Comparison of ENCODE assay signal across 29 mouse cellular contexts in genomic region chr11:100284988-100285387, GRCm38 (mm10). TPM values are rescaled to one million over a fixed set of nuclear protein-coding genes. Genes with fewer than 3 reads are reported as not detected.
DNase-seq lines count a peak whose midpoint lies in the region; ATAC-seq and TF ChIP-seq lines count a peak whose summit lies in the region.
"Had no signal": no experiment of that assay in that cellular context is flagged by ENCODE, and none has a peak within 500 bp of the region (broad histone marks: within the 10 kb centered on the region; RNA-seq: fewer than 3 reads in every experiment).

No protein-coding gene starts in this region.

- H3K4me1 ChIP-seq in forebrain, embryonic 10.5 days = peaks cover 19% of the 10 kb centered on the region
- no peaks in the 10 kb centered on the region for H3K4me1 ChIP-seq in forebrain, embryonic 14.5 days (ENCODE audit: control insufficient read depth, insufficient read depth, low read length)
- H3K4me1 ChIP-seq in ES-Bruce4 (ENCODE audit: control insufficient read depth, insufficient read depth, low read length) = peaks cover 18% of the 10 kb centered on the region
- peaks cover 25% of the 10 kb centered on the region for H3K4me1 ChIP-seq in lung, embryonic 15.5 days
- 0 out of 2 replicates have a peak, but pooled peaks cover 4% of the 10 kb centered on the region for H3K4me1 ChIP-seq in stomach, embryonic 14.5 days (ENCODE audit: control insufficient read depth, insufficient read depth, low read length)
- H3K4me1 ChIP-seq in thymus, adult 2 months (replicated peaks; ENCODE audit: control insufficient read depth, insufficient read depth, low read length) = no peaks in the 10 kb centered on the region
- H3K4me1 ChIP-seq in hindbrain, postnatal 0 days (ENCODE audit: insufficient read depth, low read length) = no peaks in the 10 kb centered on the region

- no peaks in the 10 kb centered on the region for H3K36me3 ChIP-seq in forebrain, embryonic 10.5 days (replicated peaks)
- no peaks in the 10 kb centered on the region for H3K36me3 ChIP-seq in forebrain, embryonic 14.5 days (ENCODE audit: control insufficient read depth, insufficient read depth, low read length)
- no peaks in the 10 kb centered on the region for H3K36me3 ChIP-seq in ES-Bruce4 (ENCODE audit: control insufficient read depth, insufficient read depth, low read length, poor library complexity, severe bottlenecking)
- H3K36me3 ChIP-seq in lung, embryonic 15.5 days = no peaks in the 10 kb centered on the region
- no peaks in the 10 kb centered on the region for H3K36me3 ChIP-seq in stomach, embryonic 14.5 days (ENCODE audit: control insufficient read depth, insufficient read depth, low read length)
- H3K36me3 ChIP-seq in thymus, adult 2 months (ENCODE audit: control insufficient read depth, insufficient read depth, low read length) = no peaks in the 10 kb centered on the region
- H3K36me3 ChIP-seq in hindbrain, postnatal 0 days (ENCODE audit: insufficient read depth, low read length) = no peaks in the 10 kb centered on the region
- H3K36me3 ChIP-seq: forebrain, embryonic 12.5 days; heart, embryonic 15.5 days; midbrain, embryonic 10.5 days had no signal

- TF ChIP-seq CTCF in ES-Bruce4 (IDR thresholded peaks at IDR 0.05; ENCODE audit: low read depth, low read length) = no peak
- TF ChIP-seq CTCF in thymus, adult 2 months (IDR thresholded peaks at IDR 0.05; ENCODE audit: borderline replicate concordance, control insufficient read depth, extremely low read depth, insufficient read depth, low read length, poor library complexity) = no peak
- TF ChIP-seq CTCF in hindbrain, postnatal 0 days (IDR thresholded peaks at IDR 0.05; ENCODE audit: low read depth) = no peak

- TF ChIP-seq EP300 in ES-Bruce4 (IDR thresholded peaks at IDR 0.05; ENCODE audit: insufficient read depth, low read depth, low read length) = peak; percentile 78; the same call in 1 of the 2 replicates

- no peak for DNase-seq in forebrain, embryonic 10.5 days (ENCODE audit: extremely low spot score, low spot score)
- DNase-seq in forebrain, embryonic 14.5 days (ENCODE audit: low spot score) = no peak
- DNase-seq in cerebellum, adult 11-12 months = no peak
- DNase-seq in thymus, adult 2 months = no peak
- DNase-seq in hindbrain, postnatal 0 days (ENCODE audit: low spot score) = no peak
- DNase-seq: adrenal gland, adult 8-10 months; cerebellum, adult 9-10 months; gastrocnemius, postnatal 14 days; heart, adult 18-20 months; heart, postnatal 4 days; kidney, adult 9 months; kidney, postnatal 25 days; right cerebral cortex, postnatal 25 days; thymus, postnatal 25 days had no signal

- WGBS in forebrain, embryonic 10.5 days = 81% methylated on average over 4 of the region's 4 CpGs
- 81% methylated on average over 4 of the region's 4 CpGs for WGBS in forebrain, embryonic 14.5 days
- WGBS in lung, embryonic 15.5 days = 63% methylated on average over 4 of the region's 4 CpGs
- WGBS in stomach, embryonic 14.5 days = 62% methylated on average over 4 of the region's 4 CpGs
- 89% methylated on average over 4 of the region's 4 CpGs for WGBS in thymus, adult 2 months
- 88% methylated on average over 4 of the region's 4 CpGs for WGBS in hindbrain, postnatal 0 days

- no peaks in the 10 kb centered on the region for H3K27me3 ChIP-seq in forebrain, embryonic 10.5 days (ENCODE audit: poor library complexity, severe bottlenecking)
- no peaks in the 10 kb centered on the region for H3K27me3 ChIP-seq in forebrain, embryonic 14.5 days (replicated peaks; ENCODE audit: control insufficient read depth, insufficient read depth, low read length)
- no peaks in the 10 kb centered on the region for H3K27me3 ChIP-seq in ES-Bruce4 (ENCODE audit: control insufficient read depth, insufficient read depth, low read length, poor library complexity, severe bottlenecking)
- no peaks in the 10 kb centered on the region for H3K27me3 ChIP-seq in lung, embryonic 15.5 days
- H3K27me3 ChIP-seq in stomach, embryonic 14.5 days (ENCODE audit: control insufficient read depth, insufficient read depth, low read length) = no peaks in the 10 kb centered on the region
- no peaks in the 10 kb centered on the region for H3K27me3 ChIP-seq in thymus, adult 2 months (ENCODE audit: control insufficient read depth, insufficient read depth, low read length)
- H3K27me3 ChIP-seq in hindbrain, postnatal 0 days (ENCODE audit: insufficient read depth, low read length) = no peaks in the 10 kb centered on the region
- H3K27me3 ChIP-seq: forebrain, embryonic 12.5 days had no signal

- no peak overlapping the region for H3K4me2 ChIP-seq in forebrain, embryonic 14.5 days (ENCODE audit: low read length)
- no peak overlapping the region for H3K4me2 ChIP-seq in lung, embryonic 15.5 days
- no peak overlapping the region for H3K4me2 ChIP-seq in stomach, embryonic 14.5 days (replicated peaks; ENCODE audit: low read depth, low read length)
- no peak overlapping the region for H3K4me2 ChIP-seq in hindbrain, postnatal 0 days (ENCODE audit: low read depth, low read length)
- H3K4me2 ChIP-seq: forebrain, embryonic 12.5 days; heart, embryonic 15.5 days; liver, embryonic 11.5 days had no signal

- ATAC-seq in forebrain, embryonic 14.5 days = no peak
- no peak for ATAC-seq in lung, embryonic 15.5 days (ENCODE audit: borderline replicate concordance, extremely low read depth, low FRiP score, low TSS enrichment)
- ATAC-seq in stomach, embryonic 14.5 days (ENCODE audit: insufficient number of reproducible peaks, insufficient read depth, low FRiP score, low read depth) = peak; percentile 29; the same call in 1 of the 2 replicates
- no peak for ATAC-seq in hindbrain, postnatal 0 days
- ATAC-seq: CD4-positive, CD25-positive, alpha-beta regulatory T cell, adult 4 months had no signal

- TF ChIP-seq POLR2A in ES-Bruce4 (IDR thresholded peaks at IDR 0.05; ENCODE audit: insufficient read depth, low read length) = no peak
- TF ChIP-seq POLR2A in thymus, adult 2 months (IDR thresholded peaks at IDR 0.05; ENCODE audit: control insufficient read depth, extremely low read depth, insufficient read depth, low read length, poor library complexity) = no peak

- H3K4me3 ChIP-seq in forebrain, embryonic 10.5 days = no peak overlapping the region
- H3K4me3 ChIP-seq in forebrain, embryonic 14.5 days (ENCODE audit: low read depth, low read length) = no peak overlapping the region
- no peak overlapping the region for H3K4me3 ChIP-seq in ES-Bruce4 (ENCODE audit: low read depth, low read length)
- no peak overlapping the region for H3K4me3 ChIP-seq in lung, embryonic 15.5 days
- H3K4me3 ChIP-seq in stomach, embryonic 14.5 days (ENCODE audit: low read depth, low read length) = no peak overlapping the region
- H3K4me3 ChIP-seq in thymus, adult 2 months (ENCODE audit: control insufficient read depth, insufficient read depth, low read length) = no peak overlapping the region
- H3K4me3 ChIP-seq in hindbrain, postnatal 0 days (ENCODE audit: low read length) = no peak overlapping the region
- H3K4me3 ChIP-seq: forebrain, embryonic 12.5 days; heart, embryonic 15.5 days; midbrain, embryonic 10.5 days had no signal

- no peak overlapping the region for H3K9ac ChIP-seq in forebrain, embryonic 14.5 days (ENCODE audit: low read length)
- H3K9ac ChIP-seq in ES-Bruce4 (ENCODE audit: low read depth, poor library complexity, severe bottlenecking) = no peak overlapping the region
- H3K9ac ChIP-seq in lung, embryonic 15.5 days = no peak overlapping the region
- no peak overlapping the region for H3K9ac ChIP-seq in stomach, embryonic 14.5 days (replicated peaks; ENCODE audit: low read depth, low read length)
- H3K9ac ChIP-seq in hindbrain, postnatal 0 days (replicated peaks; ENCODE audit: low read length) = no peak overlapping the region
- H3K9ac ChIP-seq: forebrain, embryonic 12.5 days; heart, embryonic 15.5 days had no signal

- 0 out of 2 replicates have a peak overlapping the region, but pooled peaks have one; percentile 31 for H3K27ac ChIP-seq in forebrain, embryonic 10.5 days
- no peak overlapping the region for H3K27ac ChIP-seq in forebrain, embryonic 14.5 days (ENCODE audit: low read depth, low read length)
- peak overlapping the region; percentile 7; the same call in 1 of the 2 replicates for H3K27ac ChIP-seq in ES-Bruce4 (ENCODE audit: insufficient read depth, low read length)
- H3K27ac ChIP-seq in lung, embryonic 15.5 days = 0 out of 2 replicates have a peak overlapping the region, but pooled peaks have one; percentile 15
- peak overlapping the region; percentile 27; the same call in 1 of the 2 replicates for H3K27ac ChIP-seq in stomach, embryonic 14.5 days (ENCODE audit: low read length)
- H3K27ac ChIP-seq in thymus, adult 2 months (ENCODE audit: control insufficient read depth, insufficient read depth, low read length) = no peak overlapping the region
- H3K27ac ChIP-seq in hindbrain, postnatal 0 days = no peak overlapping the region
- H3K27ac ChIP-seq: forebrain, embryonic 12.5 days; heart, embryonic 15.5 days; macrophage; midbrain, embryonic 10.5 days had no signal

- no peaks in the 10 kb centered on the region for H3K9me3 ChIP-seq in forebrain, embryonic 10.5 days
- no peaks in the 10 kb centered on the region for H3K9me3 ChIP-seq in forebrain, embryonic 14.5 days (replicated peaks; ENCODE audit: control insufficient read depth, low read length)
- H3K9me3 ChIP-seq in ES-Bruce4 (replicated peaks; ENCODE audit: control insufficient read depth, insufficient read depth, low read length, poor library complexity, severe bottlenecking) = no peaks in the 10 kb centered on the region
- H3K9me3 ChIP-seq in lung, embryonic 15.5 days = no peaks in the 10 kb centered on the region
- no peaks in the 10 kb centered on the region for H3K9me3 ChIP-seq in stomach, embryonic 14.5 days (ENCODE audit: control insufficient read depth, low read depth, low read length)
- no peaks in the 10 kb centered on the region for H3K9me3 ChIP-seq in hindbrain, postnatal 0 days (ENCODE audit: low read length)
- H3K9me3 ChIP-seq: forebrain, embryonic 12.5 days; heart, embryonic 15.5 days; midbrain, embryonic 10.5 days had no signal

RNA-seq across cellular contexts. Expression of gene Krt42, which starts 15.3 kb away (rescaled TPM):
- polyA plus RNA-seq in forebrain, embryonic 10.5 days (2016; fragmentation: Nextera tagmentation; extraction: Ambion mirVana) = not detected in 2 replicates
- 0.21 TPM in 1 of 2 replicates, not detected in the other for polyA plus RNA-seq in forebrain, embryonic 14.5 days (2014; fragmentation: Nextera tagmentation; extraction: Ambion mirVana)
- 20.6 and 21.5 TPM in 2 replicates for polyA plus RNA-seq in ES-Bruce4 (2011; ENCODE audit: insufficient read depth, insufficient read length, low read depth, missing spikeins)
- polyA plus RNA-seq in lung, embryonic 15.5 days (2015; fragmentation: Nextera tagmentation; extraction: Ambion mirVana) = not detected in 2 replicates
- polyA plus RNA-seq in stomach, embryonic 14.5 days (2014; fragmentation: Nextera tagmentation; extraction: Ambion mirVana) = not detected in 2 replicates
- 0.31 and 0.97 TPM in 2 replicates for polyA plus RNA-seq in thymus, adult 2 months (2012; rRNA removed)
- total RNA-seq in hindbrain, postnatal 0 days (2014; rRNA removed) = not detected in 2 replicates
- 0.23 TPM in 1 of 2 replicates, not detected in the other for polyA plus RNA-seq in hindbrain, postnatal 0 days (2015; fragmentation: Nextera tagmentation; extraction: Ambion mirVana)
- total RNA-seq: adrenal gland, adult 8-10 months; gastrocnemius, postnatal 14 days; heart, adult 18-20 months; heart, postnatal 4 days; layer of hippocampus, adult 8-10 months; left cerebral cortex, postnatal 36 days had no signal
- polyA plus RNA-seq: CD4-positive, CD25-positive, alpha-beta regulatory T cell, adult 4 months; cortical plate, adult 2 months; forebrain, embryonic 12.5 days; heart, embryonic 15.5 days; liver, embryonic 11.5 days; macrophage; midbrain, embryonic 10.5 days; testis, adult 2 months had no signal

RNA-seq across cellular contexts. Expression of gene Krt17, which starts 24.2 kb away (rescaled TPM):
- polyA plus RNA-seq in forebrain, embryonic 10.5 days (2016; fragmentation: Nextera tagmentation; extraction: Ambion mirVana) = not detected in 2 replicates
- 0.14 and 0.23 TPM in 2 replicates for polyA plus RNA-seq in forebrain, embryonic 14.5 days (2014; fragmentation: Nextera tagmentation; extraction: Ambion mirVana)
- polyA plus RNA-seq in ES-Bruce4 (2011; ENCODE audit: insufficient read depth, insufficient read length, low read depth, missing spikeins) = 10.5 and 11.8 TPM in 2 replicates
- 7.5 and 18.2 TPM in 2 replicates for polyA plus RNA-seq in lung, embryonic 15.5 days (2015; fragmentation: Nextera tagmentation; extraction: Ambion mirVana)
- 26.7 and 30.7 TPM in 2 replicates for polyA plus RNA-seq in stomach, embryonic 14.5 days (2014; fragmentation: Nextera tagmentation; extraction: Ambion mirVana)
- 238 and 276 TPM in 2 replicates for polyA plus RNA-seq in thymus, adult 2 months (2012; rRNA removed)
- total RNA-seq in hindbrain, postnatal 0 days (2014; rRNA removed) = 0.40 and 1.0 TPM in 2 replicates
- polyA plus RNA-seq in hindbrain, postnatal 0 days (2015; fragmentation: Nextera tagmentation; extraction: Ambion mirVana) = 1.1 and 1.2 TPM in 2 replicates
- total RNA-seq: adrenal gland, adult 8-10 months; gastrocnemius, postnatal 14 days; layer of hippocampus, adult 8-10 months; left cerebral cortex, postnatal 36 days had no signal
- polyA plus RNA-seq: macrophage; testis, adult 2 months had no signal

RNA-seq across cellular contexts. Expression of gene Eif1, which starts 34.7 kb away (rescaled TPM):
- 1,690 and 1,733 TPM in 2 replicates for polyA plus RNA-seq in forebrain, embryonic 10.5 days (2016; fragmentation: Nextera tagmentation; extraction: Ambion mirVana)
- 1,289 and 1,493 TPM in 2 replicates for polyA plus RNA-seq in forebrain, embryonic 14.5 days (2014; fragmentation: Nextera tagmentation; extraction: Ambion mirVana)
- polyA plus RNA-seq in ES-Bruce4 (2011; ENCODE audit: insufficient read depth, insufficient read length, low read depth, missing spikeins) = 718 and 769 TPM in 2 replicates
- polyA plus RNA-seq in lung, embryonic 15.5 days (2015; fragmentation: Nextera tagmentation; extraction: Ambion mirVana) = 1,642 and 1,646 TPM in 2 replicates
- polyA plus RNA-seq in stomach, embryonic 14.5 days (2014; fragmentation: Nextera tagmentation; extraction: Ambion mirVana) = 2,030 and 2,105 TPM in 2 replicates
- 117 and 131 TPM in 2 replicates for polyA plus RNA-seq in thymus, adult 2 months (2012; rRNA removed)
- total RNA-seq in hindbrain, postnatal 0 days (2014; rRNA removed) = 74.1 and 76.5 TPM in 2 replicates
- polyA plus RNA-seq in hindbrain, postnatal 0 days (2015; fragmentation: Nextera tagmentation; extraction: Ambion mirVana) = 1,309 and 1,318 TPM in 2 replicates

RNA-seq across cellular contexts. Expression of gene Krt16, which starts 36.3 kb away (rescaled TPM):
- not detected in 2 replicates for polyA plus RNA-seq in forebrain, embryonic 10.5 days (2016; fragmentation: Nextera tagmentation; extraction: Ambion mirVana)
- polyA plus RNA-seq in forebrain, embryonic 14.5 days (2014; fragmentation: Nextera tagmentation; extraction: Ambion mirVana) = not detected in 2 replicates
- polyA plus RNA-seq in ES-Bruce4 (2011; ENCODE audit: insufficient read depth, insufficient read length, low read depth, missing spikeins) = 0.99 TPM in 1 of 2 replicates, not detected in the other
- polyA plus RNA-seq in lung, embryonic 15.5 days (2015; fragmentation: Nextera tagmentation; extraction: Ambion mirVana) = not detected in 2 replicates
- 0.22 and 0.38 TPM in 2 replicates for polyA plus RNA-seq in stomach, embryonic 14.5 days (2014; fragmentation: Nextera tagmentation; extraction: Ambion mirVana)
- 4.1 and 4.8 TPM in 2 replicates for polyA plus RNA-seq in thymus, adult 2 months (2012; rRNA removed)
- total RNA-seq in hindbrain, postnatal 0 days (2014; rRNA removed) = not detected in 2 replicates
- polyA plus RNA-seq in hindbrain, postnatal 0 days (2015; fragmentation: Nextera tagmentation; extraction: Ambion mirVana) = not detected in 2 replicates
- total RNA-seq: adrenal gland, adult 8-10 months; gastrocnemius, postnatal 14 days; heart, adult 18-20 months; heart, postnatal 4 days; layer of hippocampus, adult 8-10 months; left cerebral cortex, adult 18-20 months; left cerebral cortex, postnatal 36 days had no signal
- polyA plus RNA-seq: CD4-positive, CD25-positive, alpha-beta regulatory T cell, adult 4 months; cortical plate, adult 2 months; forebrain, embryonic 12.5 days; frontal cortex, adult 2 months; heart, embryonic 15.5 days; liver, embryonic 11.5 days; macrophage; midbrain, embryonic 10.5 days; testis, adult 2 months had no signal

RNA-seq across cellular contexts. Expression of gene Gast, which starts 49.2 kb away (rescaled TPM):
- polyA plus RNA-seq in forebrain, embryonic 10.5 days (2016; fragmentation: Nextera tagmentation; extraction: Ambion mirVana) = not detected in 2 replicates
- 0.43 and 0.93 TPM in 2 replicates for polyA plus RNA-seq in forebrain, embryonic 14.5 days (2014; fragmentation: Nextera tagmentation; extraction: Ambion mirVana)
- not detected in 2 replicates for polyA plus RNA-seq in ES-Bruce4 (2011; ENCODE audit: insufficient read depth, insufficient read length, low read depth, missing spikeins)
- polyA plus RNA-seq in lung, embryonic 15.5 days (2015; fragmentation: Nextera tagmentation; extraction: Ambion mirVana) = not detected in 2 replicates
- polyA plus RNA-seq in stomach, embryonic 14.5 days (2014; fragmentation: Nextera tagmentation; extraction: Ambion mirVana) = 6.9 and 13.2 TPM in 2 replicates
- 2.0 and 2.4 TPM in 2 replicates for polyA plus RNA-seq in thymus, adult 2 months (2012; rRNA removed)
- total RNA-seq in hindbrain, postnatal 0 days (2014; rRNA removed) = not detected in 2 replicates
- 0.45 and 0.73 TPM in 2 replicates for polyA plus RNA-seq in hindbrain, postnatal 0 days (2015; fragmentation: Nextera tagmentation; extraction: Ambion mirVana)
- total RNA-seq: adrenal gland, adult 8-10 months; gastrocnemius, postnatal 14 days; heart, adult 18-20 months; heart, postnatal 4 days; layer of hippocampus, adult 8-10 months; left cerebral cortex, adult 18-20 months; left cerebral cortex, postnatal 36 days had no signal
- polyA plus RNA-seq: CD4-positive, CD25-positive, alpha-beta regulatory T cell, adult 4 months; frontal cortex, adult 2 months; heart, embryonic 15.5 days; liver, embryonic 11.5 days; macrophage; midbrain, embryonic 10.5 days; testis, adult 2 months had no signal

Comparison
In these comparisons a context has a peak if more than half of its experiments do, and no peak if none do; other contexts are left out.
1. H3K27ac ChIP-seq: peak in forebrain, embryonic 10.5 days (single experiment), ES-Bruce4 (single experiment), lung, embryonic 15.5 days (single experiment) and stomach, embryonic 14.5 days (single experiment); none in forebrain, embryonic 14.5 days (single experiment), thymus, adult 2 months (single experiment) and hindbrain, postnatal 0 days (single experiment).
2. RNA of gene Krt42, which starts 15.3 kb away (polyA plus RNA-seq): 20.6 to 21.5 TPM in ES-Bruce4; 0.31 to 0.97 TPM in thymus, adult 2 months, 0.23 TPM in hindbrain, postnatal 0 days, not detected in forebrain, embryonic 10.5 days, 0.21 TPM in forebrain, embryonic 14.5 days, not detected in lung, embryonic 15.5 days and not detected in stomach, embryonic 14.5 days; every median in the first group is over 10 times any median in the second.